22 mouse cellular contexts compared by ENCODE assay signal in genomic region chr4:103265166-103265565, GRCm38 (mm10). TPM values are rescaled to one million over a fixed set of nuclear protein-coding genes. Genes with fewer than 3 reads are reported as not detected.
"Had no signal": no experiment of that assay in that cellular context is flagged by ENCODE, and none has a peak within 500 bp of the region (broad histone marks: within the 10 kb centered on the region; RNA-seq: fewer than 3 reads in every experiment).

No protein-coding gene starts in this region.

- H3K9me3 ChIP-seq: limb, embryonic 12.5 days; liver, embryonic 13.5 days; lung, embryonic 15.5 days; midbrain, embryonic 10.5 days; neural tube, embryonic 12.5 days had no signal

- H3K9ac ChIP-seq: limb, embryonic 12.5 days; liver, embryonic 13.5 days; liver, postnatal 0 days; lung, embryonic 15.5 days; neural tube, embryonic 12.5 days had no signal

- H3K27me3 ChIP-seq: limb, embryonic 12.5 days; liver, embryonic 13.5 days; lung, embryonic 15.5 days; neural tube, embryonic 12.5 days had no signal

- H3K4me1 ChIP-seq: limb, embryonic 12.5 days; liver, embryonic 13.5 days; neural tube, embryonic 12.5 days had no signal

- H3K4me3 ChIP-seq: limb, embryonic 12.5 days; liver, embryonic 13.5 days; lung, embryonic 15.5 days; midbrain, embryonic 10.5 days; neural tube, embryonic 12.5 days had no signal

- H3K27ac ChIP-seq: kidney, postnatal 0 days; limb, embryonic 12.5 days; liver, embryonic 13.5 days; lung, embryonic 15.5 days; midbrain, embryonic 10.5 days; neural tube, embryonic 12.5 days had no signal

- ATAC-seq: liver, postnatal 0 days had no signal

- H3K36me3 ChIP-seq: limb, embryonic 12.5 days; liver, embryonic 13.5 days; lung, embryonic 15.5 days; midbrain, embryonic 10.5 days; neural tube, embryonic 12.5 days had no signal

- DNase-seq: kidney, adult 9 months; kidney, postnatal 36 days; layer of hippocampus, postnatal 36 days; liver; liver, embryonic 13.5 days; liver, postnatal 0 days; lung, postnatal 36 days; midbrain, embryonic 14.5 days; right cerebral cortex, postnatal 4 days; spleen, adult 18-20 months had no signal

- H3K4me2 ChIP-seq: limb, embryonic 12.5 days; liver, embryonic 13.5 days; lung, embryonic 15.5 days; neural tube, embryonic 12.5 days had no signal

RNA-seq across cellular contexts. Expression of gene 4921539E11Rik, which starts 25.5 kb away (rescaled TPM):
- total RNA-seq: layer of hippocampus, adult 18-20 months; layer of hippocampus, postnatal 36 days; left cerebral cortex, adult 8-10 months; left cerebral cortex, postnatal 36 days; megakaryocyte progenitor cell, adult 5-6 weeks; monocyte, adult 5-6 weeks; neutrophil, adult 5-6 weeks had no signal
- polyA plus RNA-seq: kidney, postnatal 0 days; limb, embryonic 12.5 days; liver, embryonic 13.5 days; liver, postnatal 0 days; lung, embryonic 15.5 days; midbrain, embryonic 10.5 days; midbrain, embryonic 14.5 days; neural tube, embryonic 12.5 days; stomach, embryonic 14.5 days had no signal
